Mouse (Mus musculus) hindbrain, embryonic 11.5 days (tissue): ENCODE results near the gene Mab21l3. TPM values are rescaled to one million over a fixed set of nuclear protein-coding genes. Genes with fewer than 3 reads are reported as not detected.

Experiments
- polyA plus RNA-seq: library from polyadenylated mRNA; unstranded; fragments of >200 nt; fragmentation: Nextera tagmentation; extraction: Ambion mirVana; gene quantifications from 2 replicates; pipeline ENCODE4 v1.2.1, GENCODE M21; 2014

Mab21l3 gene
- polyA plus RNA-seq, 1 experiment from 2014 or later, result 0.59 TPM

Other genes starting within 250 kb of the Mab21l3 start
- gene Atp1a1, start 244.3 kb downstream of the Mab21l3 start, polyA plus RNA-seq, result 89.9 and 93.0 TPM in 2 replicates
- gene Slc22a15, start 75.5 kb upstream of the Mab21l3 start, polyA plus RNA-seq, result 8.4 and 10.1 TPM in 2 replicates
- gene Nhlh2, start 161.1 kb upstream of the Mab21l3 start, polyA plus RNA-seq, result 173 and 196 TPM in 2 replicates
- gene Casq2, start 237.5 kb upstream of the Mab21l3 start, polyA plus RNA-seq, result 0.76 and 2.1 TPM in 2 replicates